Mouse (Mus musculus): Measurements from ENCODE around the gene Eif4e1b.

The Eif4e1b gene

DNA sequence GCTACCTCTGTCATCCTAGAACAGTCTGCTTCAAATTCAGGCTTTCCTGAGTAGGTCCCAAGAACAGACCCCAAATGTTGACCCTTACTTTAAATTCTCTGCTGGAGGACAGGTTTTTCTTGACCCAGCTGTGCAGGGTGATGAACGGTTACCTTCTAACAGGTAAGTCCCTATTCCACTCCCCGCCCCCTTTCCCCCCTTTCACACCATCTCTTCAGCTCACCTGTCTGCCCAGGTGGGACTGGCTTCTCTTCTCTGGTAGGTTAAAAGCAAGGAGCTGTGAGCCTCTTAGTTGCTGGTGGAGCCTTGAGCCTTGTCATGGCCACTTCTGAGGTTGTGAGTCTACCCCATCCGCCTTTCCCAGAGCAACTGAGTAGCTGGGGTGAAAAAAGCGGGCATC lies at the start of gene Eif4e1b:
Gene Eif4e1b, plus strand, starts transcription at position 301 of the 400 bp plus-strand sequence.
- DNase-seq (ENCODE audit: inconsistent age in 2 of 2, low spot score in 1 of 2): no peak

DNA sequence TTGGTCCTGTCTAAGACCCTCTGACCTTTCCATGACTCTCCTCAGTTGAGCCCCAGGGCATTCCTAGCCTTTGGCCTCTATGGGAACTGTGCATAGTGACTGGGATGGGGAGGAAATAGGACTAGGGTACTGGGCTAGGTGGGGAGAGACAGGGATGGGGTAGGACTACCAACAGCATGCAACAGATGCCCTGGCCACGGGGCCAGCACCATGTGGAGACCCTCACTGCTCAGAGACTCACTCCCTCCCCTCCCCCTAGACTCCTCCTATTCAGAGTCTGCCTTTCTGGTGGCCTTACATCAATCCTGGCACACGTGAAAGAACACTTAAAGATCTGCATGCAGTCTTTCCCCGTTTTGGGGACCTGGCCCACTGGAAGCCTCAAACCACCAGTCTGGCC lies 46.9 kb upstream of the Eif4e1b start:
- DNase-seq (ENCODE audit: inconsistent age in 2 of 2, low spot score in 1 of 2): no peak

DNA sequence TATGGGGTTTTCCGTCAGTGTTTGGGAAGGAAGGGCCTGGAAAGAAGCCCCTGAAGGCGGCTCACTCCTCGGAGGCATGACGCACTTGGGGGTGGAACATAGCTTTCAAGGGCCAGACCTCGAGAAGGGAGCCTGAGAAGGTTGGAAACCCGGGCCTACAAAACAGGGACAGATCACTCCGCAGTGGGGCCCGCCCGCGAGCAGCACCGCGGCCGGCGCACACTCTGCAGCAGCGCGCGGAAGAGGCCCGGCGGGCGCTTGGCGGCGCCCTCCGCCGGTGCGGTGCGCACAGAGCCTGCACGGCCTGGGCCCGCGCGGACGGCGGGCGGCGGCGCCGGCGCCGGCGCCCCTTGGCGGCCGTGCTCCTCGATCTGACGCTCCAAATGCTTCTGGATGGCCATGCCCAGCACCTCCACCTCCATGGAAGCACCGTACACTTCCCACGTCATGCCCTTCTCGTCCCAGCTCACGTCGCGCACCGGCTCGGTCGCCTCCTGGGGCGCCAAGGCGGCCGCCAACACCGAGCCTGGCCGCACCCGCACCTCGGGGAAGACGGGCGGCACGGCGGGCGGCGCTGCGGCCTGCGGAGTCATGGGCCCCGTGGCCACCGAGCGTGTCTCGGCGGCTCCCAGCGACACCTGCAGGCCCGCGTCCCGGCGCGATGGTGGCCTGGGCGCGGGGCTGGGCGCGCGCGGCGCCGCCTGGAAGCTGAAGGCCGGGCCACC lies 46.1 kb upstream of the Eif4e1b start:
- peak in 1 of 2 experiments; percentile 47 for DNase-seq (ENCODE audit: inconsistent age in 2 of 2, low spot score in 1 of 2)

DNA sequence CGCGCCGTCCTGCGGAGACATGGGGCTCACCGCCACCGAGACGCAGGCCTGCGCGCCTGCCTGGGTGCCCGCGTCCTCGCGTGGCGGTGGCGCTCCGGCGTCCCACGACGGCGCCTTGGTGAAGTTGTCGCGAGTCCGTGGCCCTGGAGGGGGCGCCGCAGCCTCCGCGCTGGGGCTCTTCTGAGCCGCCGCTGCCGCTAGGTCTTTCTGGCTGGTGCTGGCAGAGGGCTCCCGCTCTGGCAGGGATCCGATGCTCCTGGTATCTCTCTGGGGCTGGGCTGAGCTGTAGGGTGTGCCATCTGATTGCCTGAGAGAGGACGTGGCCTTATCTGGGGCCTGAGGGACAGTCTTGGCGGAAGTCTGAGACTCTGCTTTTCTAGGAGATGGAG lies 45.6 kb upstream of the Eif4e1b start:
- DNase-seq (ENCODE audit: inconsistent age in 2 of 2, low spot score in 1 of 2): no peak

DNA sequence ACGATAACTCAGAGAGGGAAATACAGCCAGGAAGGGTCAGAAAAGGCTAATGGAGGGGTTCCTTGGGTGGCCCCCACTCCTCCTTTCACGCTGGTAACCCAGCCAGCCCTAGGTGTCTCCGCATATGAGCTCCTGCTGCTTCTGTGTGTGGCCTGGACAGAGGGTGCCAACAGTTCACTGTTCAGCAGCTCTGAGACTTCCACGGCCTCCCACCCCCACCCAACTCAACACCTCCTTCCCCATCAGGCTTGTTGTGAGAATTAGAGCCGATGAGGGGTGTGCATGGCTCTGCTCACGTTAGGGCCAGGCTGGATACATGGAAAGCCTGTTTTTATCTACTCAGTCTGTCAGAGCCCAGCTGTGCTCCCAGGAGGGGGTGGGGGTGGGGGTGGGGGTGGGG lies 37.7 kb upstream of the Eif4e1b start:
- no peak for DNase-seq (ENCODE audit: inconsistent age in 2 of 2, low spot score in 1 of 2)

DNA sequence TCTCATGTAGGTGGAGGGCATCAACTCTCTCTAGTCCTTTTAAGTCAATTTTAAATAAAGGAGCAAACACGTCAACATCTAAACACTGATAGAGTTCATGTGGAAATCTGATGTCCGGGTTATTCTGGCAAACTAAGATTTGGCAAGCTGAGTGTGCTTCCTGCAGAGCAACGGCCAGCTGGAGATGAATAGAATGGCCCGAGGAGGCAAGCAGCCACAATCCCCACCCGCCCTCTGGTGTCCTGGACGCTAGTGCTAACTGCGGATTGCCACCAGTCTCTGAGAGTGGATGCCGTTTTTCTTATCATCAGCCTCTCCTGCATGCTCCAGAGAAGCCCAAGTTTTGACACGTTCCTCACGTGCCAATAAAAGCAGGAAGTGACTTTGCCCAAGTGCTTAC lies 36.9 kb upstream of the Eif4e1b start:
- DNase-seq (ENCODE audit: inconsistent age in 2 of 2, low spot score in 1 of 2): no peak

DNA sequence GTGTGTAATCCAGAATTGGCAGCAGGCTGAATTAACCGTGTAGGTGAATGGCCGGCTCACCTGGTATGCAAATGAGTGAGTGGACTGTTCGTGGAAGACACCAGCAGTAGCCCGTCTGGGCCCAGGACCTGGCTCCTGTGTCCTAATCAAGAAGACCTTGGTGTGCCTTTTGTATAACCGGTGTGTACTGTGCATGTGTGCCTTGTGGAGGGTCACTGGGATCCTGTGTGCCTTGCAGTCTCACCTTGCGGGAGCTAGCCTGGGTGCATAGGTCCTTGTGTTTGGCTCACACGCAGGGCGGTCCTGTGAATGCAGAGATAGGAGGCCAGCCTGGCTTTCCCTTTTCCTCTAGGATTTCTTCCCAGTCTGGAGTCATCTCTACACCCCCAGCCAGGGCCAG lies 35.6 kb upstream of the Eif4e1b start:
- no peak for DNase-seq (ENCODE audit: inconsistent age in 2 of 2, low spot score in 1 of 2)

DNA sequence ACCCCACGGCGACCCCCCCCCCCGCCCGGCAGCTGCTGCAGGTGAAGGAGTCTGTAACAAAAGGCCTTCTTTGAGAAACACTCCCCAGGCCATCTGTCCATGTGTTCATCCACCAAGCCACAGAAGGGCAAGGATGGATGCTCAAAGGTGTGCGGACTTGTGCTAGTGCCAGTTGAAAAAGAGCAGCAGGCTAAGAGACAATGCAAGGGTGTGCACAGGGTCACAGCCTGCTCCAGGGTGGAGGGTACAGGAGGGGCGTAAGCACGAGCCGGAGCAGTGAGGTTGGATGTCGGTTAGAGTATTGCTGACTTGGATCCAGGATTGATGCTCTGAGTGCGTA lies 35.1 kb upstream of the Eif4e1b start:
- no peak for DNase-seq (ENCODE audit: inconsistent age in 2 of 2, low spot score in 1 of 2)

DNA sequence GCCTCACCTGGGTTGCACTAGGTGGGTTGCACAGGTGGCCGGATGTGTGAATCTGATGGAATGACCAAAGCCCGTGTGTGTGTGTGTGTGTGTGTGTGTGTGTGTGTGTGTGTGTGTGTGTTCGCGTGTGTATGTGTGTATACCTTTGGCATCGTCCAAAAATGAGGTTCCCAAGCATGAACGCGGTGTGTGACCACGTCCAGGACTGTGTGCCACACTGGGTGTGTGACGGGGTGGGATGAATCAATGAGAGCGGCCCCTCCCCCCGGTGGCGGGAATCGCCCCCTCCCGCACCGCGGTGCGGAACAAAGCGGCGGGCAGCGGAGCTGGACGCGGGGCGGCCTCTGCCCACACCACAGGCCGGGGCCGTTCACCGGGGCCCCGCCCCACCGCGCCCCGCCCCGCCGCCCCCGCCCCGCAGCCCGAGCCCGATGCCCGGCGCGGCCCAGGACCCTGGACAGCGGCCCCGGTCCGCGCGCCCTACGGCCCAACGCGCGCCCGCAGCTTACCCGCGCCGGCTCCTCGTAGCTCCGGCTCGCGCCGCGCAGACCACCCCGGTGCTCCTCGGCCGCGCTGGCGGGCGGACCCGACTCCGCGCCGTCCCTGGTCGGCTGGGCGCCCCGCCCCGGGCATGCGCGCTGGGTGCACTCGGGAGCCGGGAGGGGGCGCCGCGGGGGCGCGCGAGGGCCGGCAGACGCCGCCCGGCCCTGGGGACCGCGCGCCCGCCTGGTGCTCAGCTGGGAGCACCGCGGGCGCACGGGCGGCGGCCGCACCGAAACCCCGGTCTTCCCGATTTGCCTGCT lies 34.5 kb upstream of the Eif4e1b start:
- DNase-seq (ENCODE audit: inconsistent age in 2 of 2, low spot score in 1 of 2): peak; percentile 48 to 70

DNA sequence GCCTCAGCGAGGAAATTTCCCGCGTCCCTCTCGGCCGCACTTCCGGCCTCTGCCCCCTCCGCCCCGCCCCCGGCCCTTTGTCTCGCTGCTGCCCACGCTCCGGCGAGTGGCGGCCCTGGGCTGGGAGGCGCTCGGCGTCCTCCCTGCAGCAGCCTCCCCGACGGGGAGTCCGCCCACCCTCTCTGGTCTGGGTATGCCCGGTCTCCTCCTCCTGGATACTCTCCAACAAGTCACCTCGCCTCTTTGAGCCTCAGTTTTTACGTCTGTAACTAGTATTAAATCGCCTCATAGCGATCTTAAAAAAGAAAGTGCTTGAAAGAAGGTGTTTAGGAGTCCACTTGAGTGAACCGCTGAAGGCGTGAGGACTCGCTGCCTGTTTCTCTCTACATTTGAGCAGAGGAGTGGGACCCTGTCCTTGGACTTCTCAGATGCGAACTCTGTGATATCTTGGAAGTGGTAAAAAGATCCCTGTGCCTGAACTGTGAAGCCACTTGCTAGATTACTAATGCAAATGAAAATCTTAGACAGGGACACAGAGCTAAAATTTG lies 33.9 kb upstream of the Eif4e1b start, which contains the start of gene Gprin1:
Gene Gprin1, minus strand, starts transcription at position 11 of the 548 bp plus-strand sequence.
- peak in 1 of 2 experiments; percentile 55 for DNase-seq (ENCODE audit: inconsistent age in 2 of 2, low spot score in 1 of 2)

DNA sequence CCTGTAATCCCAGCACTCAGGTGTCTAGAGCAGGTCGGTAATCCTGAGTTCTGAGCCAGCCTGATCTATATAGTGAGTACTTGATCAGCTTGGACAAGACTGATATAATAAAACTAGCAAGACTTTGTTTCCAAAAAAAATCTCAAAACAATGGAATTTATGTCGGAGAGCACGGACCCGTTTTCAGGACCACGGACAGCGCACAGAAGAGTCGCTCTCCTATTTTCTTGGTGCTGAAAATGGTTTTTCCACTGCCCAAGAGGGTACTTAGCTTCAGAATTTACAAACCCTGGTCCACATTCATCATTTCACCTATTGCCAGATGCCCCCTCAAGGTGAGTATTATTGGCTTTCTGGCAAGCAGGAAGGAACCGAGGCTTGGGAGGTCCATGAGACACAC lies 33.1 kb upstream of the Eif4e1b start:
- peak in 1 of 2 experiments; percentile 49 for DNase-seq (ENCODE audit: inconsistent age in 2 of 2, low spot score in 1 of 2)

DNA sequence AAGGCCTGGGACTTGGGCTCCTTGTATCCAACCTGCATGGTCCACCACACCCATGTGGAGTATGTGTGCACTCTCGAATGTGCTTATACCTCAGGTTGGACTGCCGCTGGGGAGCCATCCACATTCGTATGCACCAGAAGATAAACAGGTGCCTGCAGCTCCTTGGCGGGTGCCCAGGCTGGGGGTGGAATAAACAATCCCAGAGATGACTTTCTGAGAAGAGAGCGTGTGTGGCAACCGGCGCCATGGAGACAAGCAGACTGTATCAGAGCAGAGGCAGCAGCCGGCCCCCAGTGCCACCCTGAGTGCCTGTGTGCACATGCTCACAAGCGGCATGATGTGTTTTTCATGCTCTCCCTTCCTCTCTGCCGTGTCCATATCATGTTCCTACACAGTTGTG lies 31.1 kb upstream of the Eif4e1b start:
- no peak for DNase-seq (ENCODE audit: inconsistent age in 2 of 2, low spot score in 1 of 2)

DNA sequence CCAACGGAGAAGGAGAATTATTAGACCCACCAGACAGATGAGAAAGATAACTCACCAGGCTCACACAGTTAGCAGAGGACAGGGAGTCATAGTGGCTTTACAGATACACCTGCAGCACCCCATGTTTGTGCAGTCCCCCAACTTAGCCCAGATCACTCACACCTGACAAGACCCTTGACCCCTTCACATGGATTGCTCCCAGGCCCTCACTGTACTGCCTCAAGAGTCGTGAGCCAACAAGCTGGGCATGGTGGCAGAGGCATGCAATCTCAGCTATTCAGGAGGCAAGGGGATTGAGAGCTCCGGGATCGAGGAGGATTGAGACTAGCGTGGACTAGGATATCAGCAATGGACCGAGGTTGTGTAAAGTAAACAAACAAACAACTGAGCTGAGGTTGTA lies 30.1 kb upstream of the Eif4e1b start:
- DNase-seq (ENCODE audit: inconsistent age in 2 of 2, low spot score in 1 of 2): no peak

DNA sequence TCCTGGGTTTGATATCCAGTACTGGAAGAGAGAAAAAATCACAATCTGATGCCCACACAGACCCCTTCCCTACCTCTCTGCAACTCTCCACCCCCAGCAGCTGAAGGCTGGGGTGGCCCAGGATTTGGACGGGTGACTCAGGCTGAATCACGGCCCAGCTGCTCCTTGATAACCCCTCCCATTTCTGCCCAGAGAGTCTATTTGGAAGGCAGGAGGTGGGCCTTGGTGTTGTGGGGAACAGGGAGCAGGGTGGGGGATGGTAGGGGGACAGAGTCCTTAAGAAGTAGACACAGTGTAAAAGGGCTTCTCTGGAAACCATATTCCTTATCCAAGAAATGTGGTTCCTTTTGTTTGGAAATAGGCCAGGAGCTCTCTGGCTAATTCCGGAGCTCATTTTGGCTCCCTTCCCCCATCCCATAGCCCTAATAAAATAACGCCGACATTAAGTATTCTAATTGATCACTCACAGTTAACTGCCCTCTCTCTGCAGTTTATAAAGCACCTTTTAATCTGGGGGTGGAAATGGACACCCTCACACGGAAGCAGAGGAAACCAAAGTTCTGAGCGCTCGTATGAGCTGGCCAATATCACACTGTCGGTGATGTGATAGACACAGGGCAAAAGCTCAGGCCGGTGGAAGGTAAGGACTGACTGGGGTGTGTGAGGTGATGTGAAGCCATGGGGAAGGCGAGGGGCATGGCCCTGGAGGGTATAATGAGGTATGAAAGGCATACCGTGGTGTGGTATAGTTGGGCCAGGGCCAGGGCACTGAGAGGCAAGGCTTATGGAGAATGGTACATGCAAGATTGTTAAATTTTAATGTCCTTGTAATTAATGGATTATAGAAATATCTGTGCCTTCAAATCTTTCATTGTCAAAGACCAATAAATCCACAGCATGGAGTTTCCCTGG lies 29.4 kb upstream of the Eif4e1b start:
- peak in 1 of 2 experiments; percentile 54 for DNase-seq (ENCODE audit: inconsistent age in 2 of 2, low spot score in 1 of 2)

DNA sequence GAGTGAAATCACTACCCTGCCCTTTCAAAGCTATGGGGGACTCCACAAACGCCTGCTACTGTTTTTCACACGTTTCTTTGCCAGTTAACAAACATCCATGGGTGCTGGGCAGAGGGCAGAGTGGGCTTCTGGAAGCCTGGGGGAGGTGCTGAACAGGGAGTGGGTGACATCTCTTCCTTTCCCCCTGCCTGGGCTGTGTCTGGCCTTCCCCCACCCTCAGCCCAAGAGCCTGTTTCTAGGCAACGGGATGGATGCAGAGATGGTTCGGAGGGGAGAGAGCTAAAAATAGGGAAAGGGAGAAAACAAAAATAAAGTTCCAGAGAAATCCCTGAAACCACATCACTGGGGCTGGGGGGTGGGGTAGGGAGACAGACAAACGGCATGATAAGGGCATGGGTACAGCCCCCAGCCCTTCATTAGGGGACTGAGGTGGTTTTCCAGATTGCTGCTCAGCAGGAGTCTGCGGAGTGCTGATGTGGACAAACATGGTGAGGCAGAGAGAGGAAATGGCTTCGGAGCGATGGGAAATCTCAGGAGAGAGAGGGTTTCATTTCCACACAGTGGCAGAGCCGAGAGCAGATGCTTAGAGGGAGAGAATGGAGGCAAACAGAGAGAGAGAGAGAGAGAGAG lies 28.5 kb upstream of the Eif4e1b start:
- DNase-seq (ENCODE audit: inconsistent age in 2 of 2, low spot score in 1 of 2): no peak

DNA sequence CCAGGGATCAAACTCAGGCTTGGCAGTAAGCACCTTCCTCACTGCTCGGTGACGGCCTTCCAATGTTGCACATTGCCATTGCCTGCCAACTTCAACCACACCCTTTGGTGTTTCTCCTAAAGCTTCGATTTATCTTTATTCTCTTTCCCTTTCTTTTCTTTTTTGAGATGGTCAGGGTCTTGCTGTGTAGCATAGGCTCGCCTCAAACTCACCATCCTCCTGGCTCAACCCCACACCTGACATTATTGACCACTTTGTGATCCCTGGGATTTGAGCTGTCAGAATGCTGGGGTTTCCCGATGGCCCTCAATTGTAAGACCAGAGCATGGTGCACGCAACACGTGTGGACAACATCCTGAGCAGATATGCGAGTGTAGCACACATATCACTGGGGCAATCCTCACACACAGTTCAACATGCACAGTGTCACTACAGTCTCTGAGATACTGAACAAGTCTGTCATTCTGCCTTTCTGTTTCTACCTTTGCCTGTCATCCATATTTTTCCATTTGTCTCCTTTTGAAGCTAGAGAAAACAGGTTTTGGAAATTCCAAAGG lies 27.6 kb upstream of the Eif4e1b start:
- DNase-seq (ENCODE audit: inconsistent age in 2 of 2, low spot score in 1 of 2): no peak

DNA sequence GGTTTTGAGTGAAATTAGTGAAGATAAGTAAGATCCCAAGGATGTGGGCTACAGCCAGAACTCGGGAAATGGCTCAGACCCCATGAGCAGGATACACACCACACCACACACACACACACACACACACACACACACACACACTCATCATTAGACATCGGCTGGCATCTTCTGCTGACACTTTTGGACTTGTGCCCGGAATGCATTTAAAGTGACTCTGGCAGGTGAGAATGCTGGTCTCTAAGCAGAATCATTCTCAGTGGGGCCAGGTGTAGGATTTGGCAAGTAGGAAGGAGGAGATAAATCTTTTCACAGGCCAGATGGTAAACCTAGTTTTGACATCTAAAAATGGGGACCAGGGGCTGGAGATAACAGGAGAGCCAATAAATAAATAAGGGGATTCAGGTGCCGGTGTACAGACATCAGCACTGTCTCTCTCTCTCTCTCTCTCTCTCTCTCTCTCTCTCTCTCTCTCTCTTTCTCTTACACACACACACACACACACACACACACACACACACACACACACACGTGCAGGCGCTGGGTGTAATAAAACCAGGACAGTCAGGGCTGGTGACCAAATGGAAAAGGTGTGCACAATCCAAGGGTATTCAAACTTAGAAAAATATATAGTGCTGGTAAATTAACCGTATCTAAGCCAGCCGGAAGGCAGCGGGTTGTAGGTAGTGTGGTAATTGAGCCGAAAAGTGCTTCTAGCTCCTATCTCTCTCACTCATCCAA lies 26.5 kb upstream of the Eif4e1b start:
- DNase-seq (ENCODE audit: inconsistent age in 2 of 2, low spot score in 1 of 2): no peak

DNA sequence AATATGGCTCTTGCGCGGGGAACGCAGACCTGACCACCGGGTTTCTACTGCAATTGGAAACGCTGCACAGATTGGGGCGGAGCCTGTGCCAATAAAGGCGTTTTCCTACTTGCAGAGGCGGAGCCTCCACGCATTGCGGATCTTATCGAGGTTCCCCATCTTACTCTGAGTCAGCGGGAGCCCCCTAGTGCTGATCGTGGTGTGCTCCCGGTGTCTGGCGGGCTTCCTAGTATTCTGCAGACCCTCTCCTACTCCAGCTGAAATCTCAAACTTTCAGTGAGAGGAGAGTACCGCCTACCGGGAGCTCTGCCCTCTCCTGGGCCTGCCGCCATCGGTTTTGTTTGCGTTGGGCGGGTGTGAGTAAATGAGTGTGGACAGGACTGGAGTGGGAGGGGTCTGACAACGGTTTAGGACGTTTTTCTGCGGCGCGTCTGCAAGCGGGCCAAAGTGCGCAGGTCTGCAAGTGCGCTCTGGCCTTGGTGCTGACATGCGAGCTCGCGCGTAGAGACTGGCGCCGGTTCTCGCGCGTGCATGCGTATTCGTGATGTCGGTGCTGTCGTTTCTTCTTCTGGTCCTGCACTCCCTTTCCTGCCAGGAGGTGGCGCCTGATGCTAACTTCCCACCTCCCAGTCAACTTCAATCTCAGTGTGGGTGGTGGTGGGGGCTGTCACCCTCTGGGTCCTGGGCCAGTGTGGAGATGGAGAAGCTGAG lies 25.6 kb upstream of the Eif4e1b start:
- DNase-seq (ENCODE audit: inconsistent age in 2 of 2, low spot score in 1 of 2): peak; percentile 83 to 93

Measured in adrenal gland, adult (tissue).